Mouse (Mus musculus) thymus, adult 2 months (tissue): ENCODE measurements around the gene Chaf1b. TPM values are rescaled to one million over a fixed set of nuclear protein-coding genes. Genes with fewer than 3 reads are reported as not detected.

Experiments
- DNase-seq: peaks from one replicate; pipeline ENCODE4 v3.0.0; 2021
- H3K27ac ChIP-seq: fragments of 200-500 bp; 2 replicates; pipeline ENCODE4 v1.5.1; 2012; ENCODE audit warnings: low read length, control low read depth; ENCODE audit not compliant: control insufficient read depth, insufficient read depth
- H3K27me3 ChIP-seq: fragments of 200-500 bp; 2 replicates; pipeline ENCODE4 v1.6.1; 2012; ENCODE audit warnings: mild to moderate bottlenecking, low read length, moderate library complexity, mixed read lengths; ENCODE audit not compliant: control insufficient read depth, insufficient read depth
- H3K36me3 ChIP-seq: fragments of 200-500 bp; 2 replicates; pipeline ENCODE4 v1.6.1; 2012; ENCODE audit warnings: mild to moderate bottlenecking, low read length, moderate library complexity; ENCODE audit not compliant: control insufficient read depth, insufficient read depth
- H3K4me1 ChIP-seq: fragments of 200-500 bp; replicated peaks from 2 replicates; pipeline ENCODE4 v1.6.1; 2012; ENCODE audit warnings: low read length; ENCODE audit not compliant: control insufficient read depth, insufficient read depth
- H3K4me3 ChIP-seq: fragments of 200-500 bp; 2 replicates; pipeline ENCODE4 v1.5.1; 2012; ENCODE audit warnings: mild to moderate bottlenecking, low read length, control low read depth, moderate library complexity; ENCODE audit not compliant: control insufficient read depth, insufficient read depth
- CTCF ChIP-seq: fragments of 200-500 bp; IDR thresholded peaks from 2 replicates; pipeline ENCODE4 v1.5.1; 2012; ENCODE audit warnings: mild to moderate bottlenecking, control low read depth, low read length, moderate library complexity, borderline replicate concordance; ENCODE audit not compliant: control insufficient read depth, poor library complexity, insufficient read depth; ENCODE audit errors: extremely low read depth
- POLR2A ChIP-seq: fragments of 200-500 bp; IDR thresholded peaks from 2 replicates; pipeline ENCODE4 v1.6.1; 2012; ENCODE audit warnings: mild to moderate bottlenecking, low read length, control low read depth, moderate library complexity; ENCODE audit not compliant: control insufficient read depth, poor library complexity, insufficient read depth; ENCODE audit errors: extremely low read depth
- WGBS: fragments of 180-500 bp; shearing (Covaris S2); methylation state at CpG from one replicate; pipeline ENCODE4 v1.1.7; 2018; 5-methylcytosine and 5-hydroxymethylcytosine counted together
- polyA plus RNA-seq: library from polyadenylated mRNA; depleted of rRNA; stranded (reverse); fragments of >200 nt; gene quantifications from 2 replicates; pipeline ENCODE4 v1.2.3, GENCODE M21; 2012; rRNA removed

The Chaf1b gene
- polyA plus RNA-seq, 1 experiment, result 28.8 TPM

DNA sequence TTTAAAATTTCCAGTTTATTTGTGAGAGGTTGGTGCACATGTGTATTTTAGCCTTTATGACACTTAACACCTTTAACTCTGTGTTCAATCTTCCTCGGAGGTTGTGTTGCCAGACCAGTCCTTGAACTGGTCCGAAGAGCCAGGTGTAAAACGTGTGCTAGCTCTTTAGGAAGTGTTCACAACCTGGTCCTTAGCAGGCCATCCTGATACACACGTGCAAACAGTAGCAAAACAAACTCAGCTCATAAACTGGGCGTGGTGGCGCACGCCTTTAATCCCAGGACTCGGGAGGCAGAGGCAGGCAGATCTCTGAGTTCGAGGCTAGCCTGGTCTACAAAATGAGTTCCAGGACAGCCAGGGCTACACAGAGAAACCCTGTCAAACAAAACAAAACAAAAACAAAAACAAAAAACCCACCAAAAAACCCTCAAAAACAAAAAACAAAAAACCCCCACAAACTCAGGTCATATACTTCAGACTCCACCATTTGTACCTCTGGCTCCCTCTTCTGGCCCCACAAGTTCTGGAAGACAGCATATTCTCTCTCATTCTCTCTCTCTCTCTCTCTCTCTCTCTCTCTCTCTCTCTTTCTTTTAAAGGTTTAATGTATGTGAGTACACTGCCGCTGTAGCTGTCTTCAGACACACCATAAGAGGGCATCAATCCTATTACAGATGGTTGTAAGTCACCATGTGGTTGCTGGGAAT, 59.2 kb downstream of the Chaf1b start:
- no peaks in the 10 kb centered on the region for H3K27me3 ChIP-seq
- H3K27ac ChIP-seq, result no peak overlapping the region
- no peak overlapping the region for H3K4me3 ChIP-seq
- DNase-seq, result no peak
- TF ChIP-seq POLR2A (no peak), CTCF (no peak)
- no peaks in the 10 kb centered on the region for H3K36me3 ChIP-seq
- 93% methylated on average over 10 of the region's 10 CpGs for WGBS
- H3K4me1 ChIP-seq, result peaks cover 2% of the 10 kb centered on the region; the same call in 1 of the 2 replicates

DNA sequence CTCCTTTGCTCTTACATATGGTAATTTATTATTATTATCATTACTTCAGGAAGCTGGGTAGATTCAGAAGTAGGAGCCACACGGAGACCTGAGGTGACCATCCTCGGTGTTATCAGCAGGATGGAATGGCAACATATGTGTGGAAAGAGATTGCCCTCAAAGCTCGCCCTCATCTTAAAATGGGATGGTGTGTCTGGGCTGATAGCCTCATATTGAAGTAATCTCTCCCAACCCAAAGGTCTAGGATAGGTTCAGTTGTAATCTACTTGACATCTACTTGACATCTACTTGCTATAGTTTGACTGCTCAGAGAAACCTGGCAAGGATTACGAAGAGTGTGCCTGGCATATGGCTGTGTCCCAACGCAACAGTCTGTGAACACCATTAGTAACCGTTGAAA, 60.6 kb downstream of the Chaf1b start:
- Histone ChIP-seq H3K27ac (no peak overlapping the region), H3K27me3 (no peaks in the 10 kb centered on the region), H3K4me3 (no peak overlapping the region), H3K36me3 (no peaks in the 10 kb centered on the region), H3K4me1 (no peaks in the 10 kb centered on the region)
- no peak for DNase-seq
- WGBS, result 86% methylated on average over 6 of the region's 6 CpGs
- TF ChIP-seq POLR2A (no peak), CTCF (no peak)

DNA sequence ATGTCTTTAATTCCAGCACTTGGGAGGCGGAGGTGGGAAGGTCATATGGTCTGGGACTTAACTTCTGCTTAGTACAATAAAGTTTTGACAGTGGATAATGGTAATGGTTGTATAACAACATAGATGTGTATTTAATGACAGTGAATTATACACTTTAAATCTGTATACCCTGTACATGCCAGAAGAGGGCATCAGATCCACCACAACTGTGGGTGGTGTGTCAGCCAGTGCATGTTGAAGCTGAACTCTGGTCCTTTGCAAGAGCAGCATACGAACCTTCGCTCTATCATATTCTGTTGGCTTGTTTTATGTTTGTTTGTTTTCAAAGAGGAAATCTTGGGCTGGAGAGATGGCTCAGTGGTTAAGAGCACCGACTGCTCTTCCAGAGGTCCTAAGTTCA, 63.7 kb downstream of the Chaf1b start:
- H3K27ac ChIP-seq, result no peak overlapping the region
- 88% methylated on average over 4 of the region's 4 CpGs for WGBS
- no peak overlapping the region for H3K4me3 ChIP-seq
- H3K36me3 ChIP-seq, result no peaks in the 10 kb centered on the region
- TF ChIP-seq CTCF (no peak), POLR2A (no peak)
- no peaks in the 10 kb centered on the region for H3K27me3 ChIP-seq
- H3K4me1 ChIP-seq, result no peaks in the 10 kb centered on the region
- DNase-seq, result no peak

Other genes starting within 250 kb of the Chaf1b start
- gene Cbr3, start 200.7 kb upstream of the Chaf1b start, polyA plus RNA-seq, result 6.6 and 8.9 TPM in 2 replicates
- gene Dop1b, start 172.0 kb upstream of the Chaf1b start, polyA plus RNA-seq, result 59.3 and 60.6 TPM in 2 replicates
- gene Morc3, start 51.8 kb upstream of the Chaf1b start, polyA plus RNA-seq, result 16.7 and 17.4 TPM in 2 replicates
- 0.26 and 0.46 TPM in 2 replicates for gene Cldn14, start 124.9 kb downstream of the Chaf1b start, polyA plus RNA-seq
- 0.07 and 0.09 TPM in 2 replicates for gene Sim2, start 201.0 kb downstream of the Chaf1b start, polyA plus RNA-seq